Mouse (Mus musculus): ENCODE measurements around the gene Stxbp4.

Gene Stxbp4

DNA sequence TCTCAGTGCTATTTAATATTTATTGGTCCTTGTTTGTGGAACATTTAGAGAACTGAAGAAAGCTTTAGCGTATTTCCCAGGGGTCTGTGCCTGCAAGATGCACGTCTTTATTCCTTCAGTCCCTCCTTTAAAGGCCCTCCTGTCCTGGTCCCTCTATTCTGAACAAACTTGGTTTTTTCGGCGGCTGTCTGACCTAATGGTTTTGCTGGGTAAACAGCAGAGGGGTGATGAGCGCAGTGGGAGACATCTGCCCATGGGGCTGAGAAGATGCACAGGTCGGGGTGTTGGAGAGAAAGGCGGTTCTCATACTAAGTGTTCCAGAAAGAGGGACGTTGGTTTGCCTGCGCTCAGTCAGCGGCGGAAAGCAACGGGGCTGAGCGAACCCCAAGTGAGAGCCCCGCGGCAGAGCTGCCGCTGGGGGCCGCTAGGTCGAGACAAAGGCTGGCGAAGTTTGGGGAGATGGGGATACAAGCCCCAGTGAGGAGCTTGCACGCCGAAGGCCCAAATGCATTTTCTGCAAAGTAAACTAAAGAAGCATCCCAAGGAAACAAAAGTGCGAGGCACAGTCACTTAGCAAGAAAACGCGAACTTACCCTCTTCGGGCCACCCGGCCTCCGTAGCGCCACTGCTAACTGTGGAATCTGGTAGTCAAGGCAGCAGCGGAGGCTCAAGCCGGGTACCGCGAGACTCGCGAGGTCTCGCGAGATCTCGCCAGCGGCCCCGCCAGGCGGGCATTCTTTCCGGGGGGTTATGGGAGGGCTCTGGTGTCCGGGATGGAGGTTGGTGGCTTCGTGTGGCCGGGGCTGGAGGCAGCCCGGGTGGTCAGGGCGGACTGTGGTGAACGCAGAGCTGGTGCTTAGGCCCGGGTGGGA, at the start of gene Stxbp4, which contains the start of gene Cox11:
Gene Stxbp4 (minus strand): TSS at position 645 of the 872 bp plus-strand sequence.
Gene Cox11 (plus strand): TSS at position 734 of the 872 bp plus-strand sequence.
- DNase-seq (ENCODE audit: low spot score), result peak; percentile 81

DNA sequence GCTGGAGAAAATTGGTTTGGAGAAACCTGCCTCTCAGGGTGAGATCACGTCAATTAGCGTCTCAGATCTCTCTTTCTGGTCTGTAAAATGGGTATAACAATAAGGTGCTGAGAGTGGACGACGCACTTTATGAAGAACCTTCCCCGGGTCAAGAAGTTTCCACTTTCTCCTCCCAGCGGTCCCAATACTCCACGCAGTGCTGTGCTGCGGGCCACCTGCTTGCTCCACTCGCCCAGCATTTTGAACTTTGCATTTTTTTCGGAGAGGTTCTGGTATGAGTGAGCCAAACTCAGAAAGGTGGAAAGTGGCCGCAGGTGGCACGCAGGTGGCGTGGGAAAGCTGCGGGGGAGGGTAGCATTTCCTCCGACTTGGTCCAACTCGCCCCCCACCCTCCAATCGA, 49.2 kb upstream of the Stxbp4 start:
- no peak for DNase-seq (ENCODE audit: low spot score)

DNA sequence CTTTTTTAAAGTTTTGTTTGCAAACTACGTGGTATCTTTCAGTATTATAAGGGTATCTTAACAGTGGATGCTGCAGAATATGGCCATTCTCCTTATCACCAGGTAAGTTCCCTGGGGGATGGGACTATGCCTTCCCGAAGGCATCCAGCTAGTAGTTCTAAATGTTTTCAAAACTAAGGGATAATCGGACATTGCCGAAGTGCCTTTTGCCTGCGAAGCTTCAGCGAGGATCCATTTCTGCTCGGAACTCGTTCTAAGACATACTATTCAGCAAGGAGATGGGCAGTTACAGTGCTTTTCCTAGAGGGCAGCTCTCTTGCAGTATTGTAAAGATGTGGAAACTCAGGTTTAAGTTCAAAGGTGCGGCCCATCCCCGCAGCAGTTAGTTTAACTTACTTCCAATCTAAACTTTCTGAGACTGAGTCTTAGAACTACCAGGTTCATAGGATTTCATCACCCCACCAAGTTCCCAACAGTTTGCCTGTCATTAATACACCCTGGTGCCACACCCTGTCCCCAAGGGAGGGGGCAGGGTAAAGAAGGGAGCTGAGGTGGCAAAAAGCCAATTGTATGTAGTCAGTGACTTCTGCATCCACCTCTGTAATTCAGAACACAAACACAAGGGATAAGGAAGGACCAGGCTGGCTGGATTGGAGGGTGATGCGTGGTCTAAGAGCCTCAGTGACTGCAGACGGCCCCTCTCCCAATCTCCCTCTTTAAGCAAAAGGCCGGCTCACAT, 48.6 kb upstream of the Stxbp4 start:
- DNase-seq (ENCODE audit: low spot score), result no peak

DNA sequence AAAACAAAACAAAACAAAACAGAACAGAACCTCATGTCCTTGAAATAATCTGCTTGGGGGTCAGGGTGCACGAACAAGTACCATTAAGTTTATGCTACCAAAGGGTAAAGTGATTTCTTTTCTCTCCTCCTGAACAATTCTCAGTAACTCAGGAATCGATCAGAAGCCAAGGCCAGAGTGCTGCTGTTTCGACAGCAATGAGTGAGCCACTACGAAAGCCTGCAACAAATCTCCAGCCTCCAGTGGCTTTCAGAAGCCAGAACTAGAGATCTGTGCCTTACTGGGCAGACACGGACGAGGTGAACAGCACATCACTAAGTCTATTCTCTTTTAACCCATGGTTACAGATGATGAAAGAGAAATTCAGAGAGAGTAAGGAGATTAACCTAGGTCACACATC, 47.3 kb upstream of the Stxbp4 start:
- DNase-seq (ENCODE audit: low spot score), result no peak

GRCm38 (mm10) chr11:90684765-90685164, 46.9 kb upstream of the Stxbp4 start:
- no peak for DNase-seq (ENCODE audit: low spot score)

DNA sequence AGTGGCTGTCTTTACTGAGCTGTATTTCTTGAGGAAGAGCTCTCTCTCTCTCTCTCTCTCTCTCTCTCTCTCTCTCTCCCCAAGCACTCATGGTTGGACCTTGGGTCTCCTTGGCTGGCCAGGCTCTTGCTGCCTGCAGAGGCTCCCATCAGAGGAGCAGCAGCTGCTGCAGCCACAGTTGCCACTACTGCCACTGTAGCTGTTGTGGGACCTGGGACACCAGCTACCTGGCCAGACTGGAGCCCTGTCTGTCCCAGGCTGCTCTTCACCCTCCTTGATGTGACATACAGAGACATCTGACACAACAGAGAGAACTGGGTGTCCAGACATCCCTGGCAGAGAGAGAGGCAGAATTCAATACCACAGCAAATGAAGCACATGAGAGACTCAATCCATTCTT, 43.3 kb upstream of the Stxbp4 start:
- no peak for DNase-seq (ENCODE audit: low spot score)

- no peak for DNase-seq (ENCODE audit: low spot score)
Observed at GRCm38 (mm10) chr11:90678582-90678981, 40.7 kb upstream of the Stxbp4 start.

- DNase-seq (ENCODE audit: low spot score), result no peak
Observed at GRCm38 (mm10) chr11:90677771-90678288, 39.9 kb upstream of the Stxbp4 start.

GRCm38 (mm10) chr11:90677027-90677426, 39.1 kb upstream of the Stxbp4 start:
- no peak for DNase-seq (ENCODE audit: low spot score)

DNA sequence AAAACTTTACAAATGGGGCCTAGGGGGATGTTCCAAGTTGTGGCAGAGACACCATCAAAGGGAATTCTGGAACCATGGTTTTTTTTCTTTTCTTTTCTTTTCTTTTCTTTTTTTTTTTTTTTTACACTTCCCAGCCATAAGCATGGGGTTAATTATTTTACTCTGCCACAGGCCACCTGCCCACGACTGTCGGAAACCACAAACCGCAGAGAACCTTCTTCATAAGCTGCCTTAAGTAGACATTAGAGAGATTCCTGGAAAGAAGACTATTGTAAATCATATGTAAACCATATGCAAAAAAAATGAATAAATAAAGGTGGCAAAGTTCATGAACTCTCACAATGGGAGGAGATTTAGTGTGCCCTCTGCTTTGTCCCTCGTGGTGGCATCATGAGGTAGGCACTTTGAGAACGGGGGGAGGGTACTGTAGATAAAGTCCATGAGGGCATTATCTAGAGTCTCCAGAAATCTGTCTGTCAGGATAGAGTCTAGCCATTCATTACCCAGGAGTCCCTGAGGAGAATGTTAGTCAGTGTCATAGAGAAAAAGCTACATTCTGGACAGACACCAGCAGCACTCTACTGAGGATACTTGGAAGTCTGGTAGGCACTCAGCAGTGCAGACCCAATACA, 37.7 kb upstream of the Stxbp4 start:
- no peak for DNase-seq (ENCODE audit: low spot score)

GRCm38 (mm10) chr11:90667325-90667724, 29.4 kb upstream of the Stxbp4 start:
- no peak for DNase-seq (ENCODE audit: low spot score)

GRCm38 (mm10) chr11:90666916-90667315, 29.0 kb upstream of the Stxbp4 start:
- DNase-seq (ENCODE audit: low spot score), result no peak

DNA sequence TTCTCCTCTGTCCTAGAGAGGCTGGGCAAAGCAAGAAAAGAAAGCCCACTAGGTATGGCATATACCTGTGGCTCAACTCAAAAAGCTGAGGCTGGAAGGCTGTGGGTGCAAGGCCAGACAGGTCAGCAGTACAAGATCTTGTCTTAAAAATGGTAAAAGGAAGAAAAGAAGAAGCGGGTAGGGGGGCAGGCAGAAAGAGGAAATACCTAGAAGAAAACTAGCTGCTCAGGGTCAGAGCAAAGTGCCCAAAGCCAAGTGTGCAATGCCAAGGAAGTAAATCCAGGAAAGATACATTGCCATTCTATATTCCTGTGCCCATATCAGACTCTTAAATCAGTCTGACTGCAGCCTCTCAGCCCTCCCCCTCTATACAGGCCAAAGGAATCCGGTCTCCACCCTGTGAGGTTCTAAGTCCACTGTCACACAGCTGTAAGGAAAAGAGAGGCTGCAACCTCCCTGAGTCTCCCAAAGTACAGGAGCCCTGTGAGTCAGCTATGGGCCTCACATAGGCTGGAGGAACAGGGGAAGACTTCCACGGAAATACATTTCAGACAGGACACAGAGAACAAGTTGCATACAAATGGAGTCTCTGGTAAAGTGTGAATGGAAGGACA, 28.4 kb upstream of the Stxbp4 start:
- no peak for DNase-seq (ENCODE audit: low spot score)

DNA sequence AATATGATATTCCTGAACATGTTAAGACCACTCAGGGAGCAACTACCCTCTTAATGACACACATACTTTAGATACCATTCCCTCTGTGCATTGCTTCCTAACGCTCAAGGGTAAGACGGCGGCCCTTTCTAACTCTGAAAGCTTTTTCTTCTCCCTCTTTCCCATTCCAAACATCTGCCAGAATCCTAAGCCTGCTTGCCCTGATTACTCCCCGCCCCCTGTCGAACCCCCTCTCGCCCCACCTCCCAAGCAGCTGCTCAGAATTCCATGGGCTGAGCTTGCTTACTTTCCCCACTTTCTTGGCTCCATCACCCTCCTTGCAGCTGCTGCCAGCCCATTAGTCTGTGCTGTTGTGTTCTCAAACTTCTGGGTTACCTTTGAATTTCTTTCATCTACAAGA, 27.3 kb upstream of the Stxbp4 start:
- no peak for DNase-seq (ENCODE audit: low spot score)

GRCm38 (mm10) chr11:90664345-90664986, 26.6 kb upstream of the Stxbp4 start:
- DNase-seq (ENCODE audit: low spot score), result no peak

DNA sequence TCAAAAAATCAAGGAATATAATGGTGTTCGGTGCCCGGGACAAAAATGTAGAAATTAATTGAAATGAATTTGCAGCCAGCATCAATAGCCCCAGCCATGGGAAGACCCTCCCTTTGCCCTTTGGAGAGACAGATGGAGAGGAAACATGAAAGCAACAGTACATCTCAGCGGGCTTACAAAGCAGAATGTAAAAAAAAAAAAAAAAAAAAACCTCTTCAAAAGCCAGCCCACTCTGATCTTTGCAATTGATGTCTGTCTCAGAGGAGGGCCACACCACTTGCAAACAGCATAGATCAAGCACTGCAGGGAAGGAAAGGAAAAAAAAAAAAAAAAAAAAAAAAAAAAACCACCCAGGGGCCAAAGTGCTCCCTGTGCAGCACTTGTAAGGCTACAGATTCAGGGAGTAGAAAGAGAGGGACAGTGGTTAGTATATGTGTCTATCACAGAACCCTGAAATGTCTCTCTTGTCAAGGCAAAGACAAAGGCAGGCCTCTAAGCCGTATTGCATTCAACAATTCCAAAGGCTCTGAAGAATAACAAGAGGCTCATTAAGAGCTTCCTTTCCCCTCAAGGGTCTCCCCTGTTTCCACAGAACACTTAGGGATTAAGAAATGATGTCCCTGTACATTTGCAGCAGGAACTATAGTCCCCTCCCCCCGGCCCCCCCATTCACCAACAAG, 25.9 kb upstream of the Stxbp4 start:
- DNase-seq (ENCODE audit: low spot score), result no peak

DNA sequence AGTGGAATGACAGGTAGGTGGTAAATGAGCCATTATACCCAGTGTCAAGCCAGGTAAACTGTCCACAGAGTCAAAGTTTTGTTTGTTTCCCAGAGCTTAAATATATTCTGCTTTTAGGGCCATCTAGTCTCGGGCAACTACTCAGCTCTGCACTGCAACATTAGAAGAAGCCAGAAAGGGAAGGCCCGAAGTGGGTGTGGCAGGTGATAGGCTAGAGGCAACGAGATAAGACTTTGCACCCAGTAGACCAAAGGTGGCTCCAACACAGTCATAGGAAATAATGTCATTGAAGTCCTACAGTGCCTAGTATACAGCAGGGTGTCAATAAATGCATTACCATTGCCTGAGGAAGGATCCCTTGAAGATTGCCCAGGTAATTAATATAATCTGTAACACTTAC, 25.2 kb upstream of the Stxbp4 start:
- DNase-seq (ENCODE audit: low spot score), result no peak

DNA sequence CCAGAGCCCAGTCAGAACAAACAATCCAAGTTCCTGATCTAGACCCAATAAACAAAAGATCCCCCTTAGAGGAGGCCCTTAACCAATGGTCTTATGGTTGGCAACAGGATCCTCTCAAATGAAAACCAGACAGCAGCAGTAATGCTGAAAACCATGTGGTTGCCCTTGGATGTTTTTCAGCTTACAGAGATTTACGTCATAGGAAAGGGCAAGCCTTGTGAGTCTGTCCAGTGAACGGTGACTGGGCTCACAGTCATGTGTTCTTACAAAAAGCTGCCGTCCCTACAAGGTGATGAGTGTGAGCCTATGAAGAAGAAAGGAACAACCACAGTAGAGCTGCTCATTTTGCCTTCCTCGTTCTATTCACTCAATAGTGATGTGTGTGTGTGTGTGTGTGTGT, 22.8 kb upstream of the Stxbp4 start:
- DNase-seq (ENCODE audit: low spot score), result no peak

GRCm38 (mm10) chr11:90657527-90657926, 19.6 kb upstream of the Stxbp4 start:
- DNase-seq (ENCODE audit: low spot score), result no peak

GRCm38 (mm10) chr11:90652603-90653002, 14.7 kb upstream of the Stxbp4 start:
- DNase-seq (ENCODE audit: low spot score), result no peak

Measured in layer of hippocampus, adult 9-10 months (tissue).